Mouse (Mus musculus) liver, embryonic 11.5 days (tissue): Measurements from ENCODE around the gene Ybey. TPM values are rescaled to one million over a fixed set of nuclear protein-coding genes. Genes with fewer than 3 reads are reported as not detected.

Experiments
- ATAC-seq: fragments of 200-750 bp; cut with Nextera tagmentation; replicated peaks from 2 replicates; pipeline ENCODE4 v1.8.0; 2017; ENCODE audit warnings: moderate number of reproducible peaks, mild to moderate bottlenecking, moderate TSS enrichment, moderate library complexity; ENCODE audit not compliant: low FRiP score
- DNase-seq: peaks from one replicate; pipeline ENCODE4 v3.0.0-alpha.2; 2017; ENCODE audit warnings: low spot score
- H3K27ac ChIP-seq: fragments of 300-500 bp; sonication (generic); 2 replicates; pipeline ENCODE4 v1.5.1; 2014; ENCODE audit warnings: mild to moderate bottlenecking, low read depth, low read length, control low read depth
- H3K27me3 ChIP-seq: fragments of 300-500 bp; sonication (generic); replicated peaks from 2 replicates; pipeline ENCODE4 v1.6.1; 2014; ENCODE audit warnings: low read length, mixed read lengths; ENCODE audit not compliant: control insufficient read depth, insufficient read depth
- H3K36me3 ChIP-seq: fragments of 300-500 bp; sonication (generic); 2 replicates; pipeline ENCODE4 v1.6.1; 2014; ENCODE audit warnings: mild to moderate bottlenecking, low read length, moderate library complexity, mixed read lengths; ENCODE audit not compliant: control insufficient read depth, insufficient read depth
- H3K4me1 ChIP-seq: fragments of 300-500 bp; sonication (generic); replicated peaks from 2 replicates; pipeline ENCODE4 v1.6.1; 2014; ENCODE audit warnings: low read length, mixed read lengths; ENCODE audit not compliant: control insufficient read depth, insufficient read depth
- H3K4me2 ChIP-seq: fragments of 300-500 bp; sonication (generic); 2 replicates; pipeline ENCODE4 v1.6.1; 2014; ENCODE audit warnings: mild to moderate bottlenecking, control low read depth, moderate library complexity
- H3K4me3 ChIP-seq: fragments of 300-500 bp; sonication (generic); 2 replicates; pipeline ENCODE4 v1.5.1; 2014; ENCODE audit warnings: low read depth, low read length, control low read depth
- H3K9ac ChIP-seq: fragments of 300-500 bp; sonication (generic); 2 replicates; pipeline ENCODE4 v1.6.1; 2014; ENCODE audit warnings: low read depth, low read length, control low read depth
- H3K9me3 ChIP-seq: fragments of 300-500 bp; sonication (generic); 2 replicates; pipeline ENCODE4 v1.6.1; 2016; ENCODE audit warnings: low read length, inconsistent platforms, mixed read lengths; ENCODE audit not compliant: control insufficient read depth
- WGBS: fragments of 180-500 bp; shearing (Covaris S2); extraction: QIAGEN DNeasy Blood & Tissue Kit; methylation state at CpG from one replicate; pipeline ENCODE4 v1.1.7; 2014; 5-methylcytosine and 5-hydroxymethylcytosine counted together
- polyA plus RNA-seq: library from polyadenylated mRNA; unstranded; fragments of >200 nt; fragmentation: Nextera tagmentation; extraction: Ambion mirVana; gene quantifications from 2 replicates; pipeline ENCODE4 v1.2.1, GENCODE M21; 2014

The Ybey gene
- polyA plus RNA-seq, 1 experiment from 2014 or later: 6.3 TPM

DNA sequence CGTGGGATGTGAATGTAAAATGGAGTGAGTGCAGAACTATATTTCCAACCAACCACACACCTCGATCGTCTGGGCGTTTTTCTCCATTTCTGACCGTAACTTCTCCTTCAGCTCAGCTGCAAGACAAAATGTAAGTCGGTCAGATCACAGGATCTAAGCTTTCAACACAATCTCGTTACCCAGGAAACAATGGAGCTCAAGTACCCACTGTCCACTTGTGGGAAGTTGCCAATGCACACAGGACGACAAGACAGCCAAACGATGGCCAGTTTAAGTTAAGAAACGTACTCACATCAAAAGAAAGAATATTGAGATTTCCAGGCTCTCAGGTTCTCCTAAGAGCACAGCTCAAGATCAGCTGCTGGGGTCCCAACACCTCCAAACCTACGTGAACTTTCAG is 35.0 kb downstream of the Ybey start:
- H3K27ac ChIP-seq: no peak overlapping the region
- no peak for ATAC-seq
- WGBS: 92% methylated on average over 11 of the region's 11 CpGs
- H3K4me1 ChIP-seq: no peaks in the 10 kb centered on the region
- no peaks in the 10 kb centered on the region for H3K9me3 ChIP-seq
- H3K27me3 ChIP-seq: no peaks in the 10 kb centered on the region
- no peak overlapping the region for H3K9ac ChIP-seq
- peaks cover 76% of the 10 kb centered on the region for H3K36me3 ChIP-seq
- no peak for DNase-seq
- no peak overlapping the region for H3K4me3 ChIP-seq
- no peak overlapping the region for H3K4me2 ChIP-seq

DNA sequence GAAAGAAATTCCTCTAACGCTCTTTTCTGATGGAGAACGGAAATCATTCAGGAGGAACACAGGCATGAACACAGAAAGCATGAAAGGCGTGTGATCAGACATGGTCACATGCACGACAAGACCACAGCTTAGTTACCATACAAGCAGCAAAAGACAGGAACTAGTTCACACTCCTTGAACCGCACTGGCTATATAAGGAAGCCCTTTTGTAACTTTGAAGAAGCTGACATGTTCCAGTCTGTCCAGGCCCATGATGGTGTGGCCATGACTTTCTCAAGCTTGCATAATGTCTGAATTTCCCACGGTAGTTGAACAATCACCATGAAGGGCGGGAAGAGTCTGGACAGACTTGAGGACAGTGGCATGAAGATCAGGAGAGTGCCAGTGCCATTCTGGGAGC is 43.2 kb downstream of the Ybey start:
- 93% methylated on average over 7 of the region's 7 CpGs for WGBS
- no peak for ATAC-seq
- no peak overlapping the region for H3K4me2 ChIP-seq
- no peaks in the 10 kb centered on the region for H3K27me3 ChIP-seq
- H3K4me1 ChIP-seq: no peaks in the 10 kb centered on the region
- no peak overlapping the region for H3K27ac ChIP-seq
- H3K9me3 ChIP-seq: no peaks in the 10 kb centered on the region
- DNase-seq: no peak
- peaks cover 61% of the 10 kb centered on the region for H3K36me3 ChIP-seq
- H3K9ac ChIP-seq: no peak overlapping the region
- no peak overlapping the region for H3K4me3 ChIP-seq

DNA sequence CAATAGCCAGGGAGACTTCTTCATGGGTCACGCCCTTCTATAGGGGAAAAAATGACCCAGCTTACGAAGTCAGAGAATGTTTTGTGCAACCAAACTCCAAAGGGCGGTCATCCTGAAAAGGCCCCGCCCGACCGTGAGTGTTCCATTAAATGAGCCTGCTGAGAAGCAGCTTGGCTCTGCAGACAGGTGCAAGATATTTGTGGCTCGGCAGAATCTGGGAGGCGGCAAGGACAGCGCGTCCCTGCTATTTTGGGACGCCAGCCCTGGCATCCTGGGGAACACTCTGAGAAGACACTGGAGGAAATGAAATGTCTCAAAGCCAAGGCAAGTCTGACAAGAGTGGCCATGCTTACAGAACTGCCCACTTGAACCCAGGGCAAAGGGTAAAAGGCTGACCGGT is 52.1 kb downstream of the Ybey start:
- ATAC-seq (no peak), DNase-seq (no peak)
- Histone ChIP-seq H3K9me3 (no peaks in the 10 kb centered on the region), H3K4me1 (no peaks in the 10 kb centered on the region), H3K36me3 (peaks cover 69% of the 10 kb centered on the region), H3K9ac (no peak overlapping the region), H3K27ac (no peak overlapping the region), H3K4me3 (no peak overlapping the region), H3K27me3 (no peaks in the 10 kb centered on the region), H3K4me2 (no peak overlapping the region)
- WGBS: 93% methylated on average over 12 of the region's 12 CpGs

Other genes with a start within 250 kb of the Ybey start
- gene Prmt2, start 231.2 kb downstream of the Ybey start, polyA plus RNA-seq: 21.2 and 21.6 TPM in 2 replicates
- gene S100b, start 215.3 kb downstream of the Ybey start, polyA plus RNA-seq: not detected in 2 replicates
- gene Dip2a, start 123.8 kb downstream of the Ybey start, polyA plus RNA-seq: 1.9 and 2.0 TPM in 2 replicates
- not detected in 2 replicates for gene AC141477.1, start 28.7 kb downstream of the Ybey start, polyA plus RNA-seq
- 17.9 and 27.6 TPM in 2 replicates for gene Pcnt, start 26.3 kb downstream of the Ybey start, polyA plus RNA-seq
- not detected in 2 replicates for gene 2610028H24Rik, start 20.0 kb downstream of the Ybey start, polyA plus RNA-seq
- gene Mcm3ap, start 187 bp downstream of the Ybey start, polyA plus RNA-seq: 57.8 and 60.9 TPM in 2 replicates
- gene Lss, start 62.5 kb upstream of the Ybey start, polyA plus RNA-seq: 48.3 and 56.0 TPM in 2 replicates
- not detected in 2 replicates for gene Spatc1l, start 93.2 kb upstream of the Ybey start, polyA plus RNA-seq
- gene Ftcd, start 106.5 kb upstream of the Ybey start, polyA plus RNA-seq: 13.3 and 17.3 TPM in 2 replicates
- gene Col6a2, start 154.5 kb upstream of the Ybey start, polyA plus RNA-seq: 16.1 and 18.2 TPM in 2 replicates